Mouse (Mus musculus) thymus, postnatal 36 days (tissue): Measurements from ENCODE around the gene Adamts7.

ENCODE experiments used
- DNase-seq, 2 experiments: peaks; one replicate each; pipeline ENCODE4 v3.0.0; 2022; ENCODE audit warnings: mixed read lengths in 2 of 2

Gene Adamts7

DNA sequence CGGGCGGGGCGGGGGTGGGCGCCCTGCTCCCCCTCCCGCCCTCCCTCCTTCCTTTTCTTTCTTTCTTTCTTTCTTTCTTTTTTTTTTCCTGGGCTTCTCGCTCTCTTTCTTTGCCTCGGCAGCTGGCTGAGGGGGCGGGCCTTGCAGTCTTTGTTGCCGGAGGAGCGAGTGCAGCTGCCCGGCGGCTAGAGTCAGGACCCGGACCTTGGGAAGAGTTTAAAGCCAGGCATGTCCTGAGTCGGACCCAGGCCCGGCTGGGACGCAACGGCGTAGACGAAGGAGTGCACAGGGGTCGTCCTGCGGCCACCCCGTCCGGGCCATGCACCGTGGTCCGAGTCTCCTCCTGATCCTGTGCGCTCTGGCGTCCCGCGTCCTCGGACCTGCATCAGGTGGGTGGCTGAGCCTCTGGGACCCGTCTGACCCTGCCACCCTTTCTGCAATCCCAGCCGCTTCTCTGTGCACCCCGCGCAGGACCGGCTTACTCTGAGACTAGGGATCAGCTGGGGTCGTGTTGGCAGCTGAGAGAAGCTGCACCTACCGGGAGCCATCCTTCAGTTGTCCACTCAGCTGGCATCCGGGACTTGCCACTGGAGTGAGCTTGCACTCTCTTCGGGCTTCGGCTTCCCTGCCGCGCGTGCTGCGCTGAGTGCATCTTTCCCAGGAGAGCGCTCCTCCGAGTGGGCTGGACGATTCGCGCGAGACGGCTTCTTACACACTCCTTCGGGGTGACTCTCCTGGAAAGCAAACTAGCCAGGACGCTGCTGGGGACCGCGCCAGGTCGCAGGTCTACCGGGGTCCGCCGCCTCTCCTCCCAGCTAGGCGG lies at the start of gene Adamts7:
Gene Adamts7, plus strand, starts transcription at position 144 of the 823 bp plus-strand sequence.
- DNase-seq = peak; percentile 24 to 53

DNA sequence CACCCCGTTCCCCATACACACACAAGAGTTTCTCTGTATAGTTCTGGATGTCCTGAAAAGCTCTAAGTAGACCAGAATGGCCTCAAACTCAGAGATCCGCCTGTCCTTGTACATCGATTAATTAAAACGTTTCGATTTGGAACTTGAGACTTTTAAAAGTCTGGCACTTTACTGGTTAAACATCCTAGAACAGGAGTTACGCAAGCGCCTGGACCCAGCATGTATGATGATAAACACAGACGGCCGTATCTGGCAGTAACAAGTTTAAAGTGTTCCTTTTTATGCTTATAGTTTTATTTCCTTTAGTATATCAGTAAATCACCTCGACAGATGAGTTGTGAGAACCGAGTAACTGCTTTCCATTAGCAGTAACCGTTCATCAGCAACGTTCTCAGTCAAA lies 49.7 kb upstream of the Adamts7 start:
- no peak for DNase-seq

- DNase-seq = peak; percentile 92
Measured at GRCm38 (mm10) chr9:90113651-90114566, 49.0 kb upstream of the Adamts7 start.

GRCm38 (mm10) chr9:90114567-90115307 lies 48.1 kb upstream of the Adamts7 start, which contains the start of gene Morf4l1:
Gene Morf4l1 (minus strand): TSS chr9:90114774.
- DNase-seq = peak; percentile 93 to 98

GRCm38 (mm10) chr9:90115308-90115700 lies 47.6 kb upstream of the Adamts7 start:
- no peak for DNase-seq

GRCm38 (mm10) chr9:90117234-90117633 lies 45.6 kb upstream of the Adamts7 start:
- DNase-seq = no peak

- no peak for DNase-seq
Measured at GRCm38 (mm10) chr9:90122246-90122740, 40.6 kb upstream of the Adamts7 start.

- DNase-seq = no peak
Measured at GRCm38 (mm10) chr9:90124156-90124872, 38.6 kb upstream of the Adamts7 start.

DNA sequence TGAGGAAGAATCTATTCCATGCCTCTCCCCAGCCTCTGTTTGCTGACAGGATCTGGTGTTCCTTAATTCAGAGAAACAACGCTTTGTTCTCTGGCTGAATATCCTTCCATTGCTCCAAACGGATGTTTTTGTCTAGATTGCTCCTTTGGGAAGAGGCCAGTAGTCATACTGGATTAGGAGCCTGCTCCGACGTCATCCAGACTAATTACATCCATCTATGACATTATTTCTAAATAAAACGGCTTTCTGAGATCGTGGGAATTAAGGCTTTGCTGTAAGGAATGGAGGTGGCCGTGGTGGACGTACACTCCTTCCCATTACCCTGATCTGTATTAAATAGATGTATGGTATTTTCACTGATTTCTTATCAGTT lies 38.0 kb upstream of the Adamts7 start:
- DNase-seq = no peak

DNA sequence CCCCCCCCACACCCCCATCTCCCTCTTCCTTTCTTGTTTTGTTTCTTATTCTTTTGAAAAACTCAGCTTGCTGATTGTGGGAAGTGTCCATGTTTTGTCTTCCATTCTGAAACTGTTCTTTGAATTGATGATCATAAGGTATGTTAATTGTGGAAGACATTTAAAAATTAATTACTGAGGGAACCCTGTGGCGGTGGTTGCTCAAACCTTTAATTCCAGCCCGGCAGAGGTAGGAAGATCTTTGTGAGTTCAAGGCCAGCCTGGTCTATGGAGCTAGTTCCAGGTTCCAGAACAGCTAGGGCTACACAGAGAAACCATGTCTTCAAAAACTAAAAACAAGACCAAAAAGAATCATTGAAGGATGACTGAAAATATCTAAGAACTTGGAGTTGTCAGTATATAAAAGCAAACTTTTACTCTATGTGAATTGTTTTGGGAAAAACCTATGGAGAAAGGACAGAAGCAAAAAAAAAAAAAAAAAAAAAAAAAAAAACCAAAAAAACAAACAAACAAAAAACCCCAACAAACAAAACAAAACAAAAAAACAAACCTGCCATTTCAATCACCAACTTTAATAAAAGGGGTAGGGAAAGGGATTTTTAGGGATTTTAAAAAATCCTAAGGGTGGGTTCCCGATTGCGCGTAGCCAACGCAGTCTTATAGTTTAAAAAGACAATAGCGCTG lies 37.3 kb upstream of the Adamts7 start:
- no peak for DNase-seq

DNA sequence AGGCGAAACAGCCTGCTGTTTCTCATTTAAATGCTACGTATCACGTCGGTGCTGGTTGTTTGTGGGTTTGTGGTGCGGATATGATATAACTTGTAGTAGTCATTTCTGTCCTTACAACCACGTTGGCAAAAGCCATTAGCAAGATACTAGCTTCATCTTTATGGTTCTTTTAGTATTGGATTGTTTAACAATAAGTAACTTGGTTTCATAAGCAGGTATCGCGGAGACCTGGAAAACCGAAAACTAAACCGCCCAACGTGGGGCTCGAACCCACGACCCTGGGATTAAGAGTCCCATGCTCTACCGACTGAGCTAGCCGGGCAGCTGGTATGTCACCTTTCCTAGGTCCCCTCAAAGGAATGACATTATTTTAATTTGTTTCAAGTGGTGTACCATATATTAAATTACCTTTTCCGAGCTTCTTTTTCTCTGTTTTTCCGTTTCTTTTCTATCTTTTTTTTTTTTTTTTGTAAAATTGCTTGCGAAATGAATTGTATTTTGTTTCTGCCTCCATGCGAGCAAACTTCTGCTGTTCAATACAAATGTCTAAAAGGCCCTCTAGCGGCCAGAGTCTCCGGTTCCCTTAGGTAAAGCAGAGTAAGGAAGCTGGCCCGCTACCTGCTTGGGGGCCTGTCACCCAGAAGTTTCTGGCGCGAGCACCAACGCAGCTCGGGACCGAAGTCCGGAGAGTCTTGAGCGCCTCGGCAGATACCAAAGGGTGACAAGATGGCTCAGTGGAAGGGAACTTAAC lies 36.4 kb upstream of the Adamts7 start:
- DNase-seq = peak; percentile 85 to 87

DNA sequence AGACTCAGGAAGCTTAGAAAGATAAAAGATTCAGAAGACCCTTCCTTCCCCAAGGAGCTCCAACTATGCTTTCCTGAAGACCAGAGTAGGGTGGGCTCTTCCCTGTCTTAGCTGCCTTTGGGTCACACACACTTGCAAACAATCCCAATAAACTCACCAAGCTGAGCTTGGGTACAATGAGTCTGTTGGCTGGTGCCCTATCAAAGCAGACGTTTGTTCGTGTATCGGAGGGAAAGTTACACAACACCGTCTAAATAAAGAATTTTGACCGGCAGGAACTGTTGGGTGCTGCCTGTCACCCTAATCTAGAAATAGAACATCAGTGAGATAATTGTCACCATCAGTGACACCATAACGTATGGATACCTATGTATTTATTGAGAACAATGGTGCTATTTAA lies 35.7 kb upstream of the Adamts7 start:
- no peak for DNase-seq

DNA sequence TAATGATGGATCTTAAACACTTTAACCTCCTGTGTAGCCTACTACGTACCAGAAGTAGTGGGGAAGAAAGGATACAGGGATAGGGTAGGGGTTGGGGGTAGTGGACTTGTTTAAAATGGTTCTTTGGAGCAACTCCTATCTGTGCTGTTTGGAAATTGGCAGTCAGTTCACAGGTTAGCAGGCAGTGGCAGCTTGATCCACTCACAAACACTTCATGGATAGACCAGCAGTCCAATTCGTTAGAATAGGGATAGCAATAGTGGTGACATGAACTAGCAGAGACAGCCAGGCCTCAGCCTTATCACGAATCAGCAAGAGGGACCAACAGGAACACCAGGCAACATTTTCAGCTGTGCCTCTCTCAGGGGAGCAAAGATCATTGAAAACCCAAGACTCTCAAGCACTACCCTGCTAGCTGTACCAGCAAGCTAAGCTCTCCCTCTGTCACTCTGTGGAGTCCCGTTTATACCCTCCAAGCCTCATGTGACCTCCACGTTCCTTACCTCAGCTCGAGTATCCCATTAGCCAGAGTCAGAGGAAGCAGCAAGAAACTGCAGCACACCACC lies 34.1 kb upstream of the Adamts7 start:
- DNase-seq = no peak

- no peak for DNase-seq
Measured at GRCm38 (mm10) chr9:90133562-90134355, 29.1 kb upstream of the Adamts7 start.

DNA sequence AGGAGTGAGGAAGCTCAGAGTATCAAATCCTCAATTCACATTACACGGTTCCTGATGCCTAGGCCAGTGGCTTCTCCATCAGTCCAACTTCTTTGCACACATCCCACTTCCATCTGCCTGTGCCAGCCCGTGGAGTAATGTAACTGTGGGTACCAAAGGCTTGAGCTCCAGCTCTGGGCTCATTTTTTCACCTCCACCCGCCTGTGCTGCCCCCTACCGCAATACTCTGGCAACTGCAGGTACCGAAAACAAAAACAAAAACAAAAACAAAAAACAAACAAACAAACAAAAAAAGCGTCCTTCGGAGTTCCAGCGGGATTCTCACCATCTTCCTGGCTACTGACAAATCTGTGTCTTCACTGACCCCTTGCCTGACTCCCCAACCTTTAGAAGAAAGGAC lies 27.4 kb upstream of the Adamts7 start:
- DNase-seq = no peak

GRCm38 (mm10) chr9:90135963-90136677 lies 26.7 kb upstream of the Adamts7 start:
- no peak for DNase-seq

DNA sequence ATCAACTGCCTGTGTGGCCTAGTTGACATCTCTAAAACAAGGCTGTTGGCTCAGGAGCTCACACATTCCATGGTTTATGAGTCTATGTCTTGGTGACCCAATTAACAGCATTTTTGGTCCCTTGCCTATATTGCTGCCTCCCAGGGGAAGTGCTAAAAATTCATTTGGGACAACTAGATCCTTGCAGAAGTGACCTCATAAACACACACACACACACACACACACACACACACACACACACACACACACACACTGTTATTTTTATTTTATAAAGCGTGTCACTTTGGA lies 26.2 kb upstream of the Adamts7 start:
- no peak for DNase-seq

DNA sequence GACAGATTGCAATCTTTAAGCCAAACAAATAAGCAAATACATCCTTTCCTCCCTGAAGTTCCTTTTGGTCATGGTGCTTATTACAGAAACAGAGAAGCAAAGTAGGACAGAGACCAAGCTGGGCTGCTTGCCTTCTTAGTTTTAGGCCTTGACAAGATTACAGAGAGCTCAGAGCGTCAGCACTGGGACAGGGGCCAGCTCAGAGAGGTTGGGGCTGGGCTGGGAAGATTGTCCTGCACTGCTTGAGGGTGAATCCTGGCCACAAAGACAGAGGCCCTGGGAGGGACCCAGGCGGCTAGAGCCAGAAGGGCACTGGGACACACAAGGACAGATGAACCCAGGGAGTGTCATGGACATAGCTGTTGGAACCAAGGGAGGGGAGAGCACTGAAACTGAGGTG lies 17.1 kb upstream of the Adamts7 start:
- DNase-seq = no peak

DNA sequence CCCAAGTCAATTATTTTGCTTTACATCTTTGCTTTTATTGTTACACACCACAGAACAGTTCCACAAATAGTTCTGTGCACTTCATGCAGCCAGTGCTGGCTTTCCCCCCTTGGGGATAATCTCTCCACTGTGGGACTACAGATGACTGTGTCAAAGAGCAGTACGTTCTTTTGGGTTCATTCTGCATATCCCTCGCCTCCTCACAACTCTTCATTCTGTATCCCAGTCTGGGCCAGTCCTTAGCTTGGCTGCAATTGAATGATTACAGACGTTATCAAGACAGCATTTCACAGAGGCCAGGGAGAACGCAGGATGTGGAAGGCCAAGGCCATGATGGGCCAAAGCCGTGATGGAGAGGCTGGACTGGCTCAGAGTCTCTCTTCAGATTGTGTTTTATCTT lies 16.0 kb upstream of the Adamts7 start:
- DNase-seq = no peak
